Mouse (Mus musculus) heart, postnatal 4 days (tissue): ENCODE measurements around the gene Gm7030. TPM values are rescaled to one million over a fixed set of nuclear protein-coding genes. Genes with fewer than 3 reads are reported as not detected.
A peak's percentile ranks its signal among the peaks of the same experiment; 100 is the strongest.
"Not testable (repeated sequence)": the region's sequence is repeated elsewhere in the genome, so short reads cannot be mapped to it uniquely, and the experiment has no call there.

Source experiments
- DNase-seq: peaks from one replicate; pipeline ENCODE4 v3.0.0; 2021
- total RNA-seq, 2 experiments: library from RNA; stranded (reverse); gene quantifications; 2 replicates each; pipeline ENCODE4 v1.2.3; 2021

Gene Gm7030
- total RNA-seq: not detected

- not testable (repeated sequence) for DNase-seq
Observed at GRCm38 (mm10) chr17:36128968-36129817, at the start of gene Gm7030. Gm7030 (minus strand) TSS chr17:36129425.

DNA sequence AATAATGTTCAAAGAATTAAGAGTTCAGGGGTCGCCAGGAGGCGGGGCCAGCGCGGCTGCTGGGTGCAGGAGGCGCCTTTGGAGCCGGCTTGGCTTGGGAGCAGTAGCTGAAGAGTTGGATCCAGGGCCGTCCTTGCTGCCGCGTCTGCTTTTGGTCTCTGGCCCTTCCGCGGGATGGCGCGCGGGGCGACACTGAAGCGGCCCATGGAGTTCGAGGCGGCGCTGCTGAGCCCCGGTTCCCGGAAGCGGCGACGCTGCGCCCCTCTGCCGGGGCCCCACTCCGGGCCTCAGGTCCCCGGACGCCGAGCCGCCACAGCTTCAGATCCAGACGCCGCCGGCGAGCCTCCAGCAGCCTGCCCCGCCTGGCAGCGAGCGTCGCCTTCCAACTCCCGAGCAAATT, 49.7 kb upstream of the Gm7030 start:
- peak; percentile 11 for DNase-seq

DNA sequence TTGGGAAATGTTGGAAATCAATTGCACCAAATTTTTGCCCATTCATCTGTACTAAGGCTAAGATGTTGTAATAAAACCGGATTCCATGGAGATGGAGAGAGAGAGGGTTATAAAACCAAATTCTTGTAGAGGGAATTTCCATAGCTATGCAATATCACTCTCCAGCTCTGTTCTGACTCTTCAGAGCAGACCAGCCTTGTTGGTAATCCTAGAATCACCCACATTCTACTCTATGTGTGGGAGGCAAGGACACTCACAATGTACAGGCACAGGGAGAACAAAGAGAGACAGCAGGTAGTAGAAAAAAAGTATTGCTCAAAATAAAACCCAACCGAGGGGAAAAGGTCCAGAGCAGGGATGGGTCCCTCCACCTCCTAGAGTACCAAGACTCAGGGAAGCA, 46.9 kb upstream of the Gm7030 start:
- not testable (repeated sequence) for DNase-seq

DNA sequence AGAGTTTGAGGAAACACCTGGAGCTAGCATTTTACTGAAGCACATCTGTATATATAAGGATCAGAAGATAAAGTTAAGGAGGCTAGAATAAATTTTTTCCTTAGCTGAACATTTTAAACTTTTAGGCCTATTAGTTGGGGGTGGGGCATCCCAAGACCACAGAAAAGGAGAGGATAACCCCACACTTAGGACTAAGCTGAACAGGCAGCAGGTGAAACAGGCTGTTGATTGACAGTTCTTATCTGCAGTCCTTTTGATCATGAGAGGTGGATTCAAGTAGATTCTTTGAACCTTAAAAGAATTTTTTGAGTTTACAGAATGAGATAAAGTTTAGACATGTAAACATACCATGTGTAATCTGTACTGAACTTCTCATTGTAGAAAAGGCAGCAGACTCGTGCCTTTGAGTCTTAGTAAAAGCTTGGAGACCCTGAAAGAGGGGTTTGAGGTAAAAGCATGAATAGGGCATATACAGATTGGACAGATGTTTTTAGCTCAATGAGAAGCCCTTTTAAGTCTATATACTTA, 41.1 kb upstream of the Gm7030 start:
- DNase-seq: no peak

DNA sequence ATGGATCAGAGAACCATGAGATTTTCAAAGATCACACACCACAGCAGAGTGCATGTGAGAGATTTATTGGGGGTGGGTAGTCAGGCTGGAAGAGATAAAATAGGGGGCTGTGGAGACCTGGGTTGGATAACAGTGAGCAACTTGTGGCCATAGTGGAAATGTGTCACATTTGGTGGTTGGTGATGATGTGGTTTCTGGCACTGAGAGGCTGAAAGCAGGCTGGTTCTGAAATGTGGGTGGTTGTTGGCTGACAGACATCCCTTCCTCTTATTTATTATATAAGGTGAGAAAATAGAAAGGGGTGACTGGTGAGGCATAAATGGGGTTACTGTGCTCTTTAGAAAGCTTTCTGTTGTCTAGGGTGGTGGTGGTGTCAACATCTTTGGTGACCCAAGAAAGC, 40.5 kb upstream of the Gm7030 start:
- no peak for DNase-seq

- not testable (repeated sequence) for DNase-seq
Observed at GRCm38 (mm10) chr17:36169094-36169493, 39.9 kb upstream of the Gm7030 start.

DNA sequence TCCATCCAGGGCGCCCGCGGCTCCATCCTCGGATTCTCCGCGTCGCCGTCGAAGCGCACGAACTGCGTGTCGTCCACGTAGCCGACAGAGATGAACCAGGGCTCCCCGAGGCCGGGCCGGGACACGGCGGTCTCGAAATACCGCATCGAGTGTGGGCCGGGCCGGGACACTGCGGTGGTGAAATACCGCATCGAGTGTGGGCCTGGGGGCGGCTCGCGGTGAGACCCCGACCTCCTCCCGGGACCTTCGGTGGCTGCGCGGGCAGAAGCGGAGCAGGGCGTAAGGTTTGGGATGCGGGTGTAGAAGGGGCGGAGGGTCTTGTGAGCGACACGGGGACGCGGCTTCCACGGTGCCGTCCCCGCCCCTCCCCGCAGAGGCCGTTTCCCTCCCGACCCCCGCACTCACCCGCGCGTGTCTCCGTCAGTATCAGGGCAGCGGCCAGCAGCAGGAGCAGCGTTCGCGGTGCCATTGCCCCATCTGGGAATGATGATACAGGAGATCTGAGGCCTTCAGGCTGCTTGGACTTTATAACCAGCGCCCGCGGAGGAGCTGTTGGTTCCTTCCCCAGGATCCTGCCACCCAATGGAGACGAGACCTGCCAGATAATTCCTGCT, 38.9 kb upstream of the Gm7030 start, which contains the start of gene Gm8909:
Gene Gm8909, minus strand, starts transcription at position 499 of the 614 bp plus-strand sequence.
- DNase-seq: no peak

GRCm38 (mm10) chr17:36167306-36168038, 38.2 kb upstream of the Gm7030 start:
- DNase-seq: no peak

DNA sequence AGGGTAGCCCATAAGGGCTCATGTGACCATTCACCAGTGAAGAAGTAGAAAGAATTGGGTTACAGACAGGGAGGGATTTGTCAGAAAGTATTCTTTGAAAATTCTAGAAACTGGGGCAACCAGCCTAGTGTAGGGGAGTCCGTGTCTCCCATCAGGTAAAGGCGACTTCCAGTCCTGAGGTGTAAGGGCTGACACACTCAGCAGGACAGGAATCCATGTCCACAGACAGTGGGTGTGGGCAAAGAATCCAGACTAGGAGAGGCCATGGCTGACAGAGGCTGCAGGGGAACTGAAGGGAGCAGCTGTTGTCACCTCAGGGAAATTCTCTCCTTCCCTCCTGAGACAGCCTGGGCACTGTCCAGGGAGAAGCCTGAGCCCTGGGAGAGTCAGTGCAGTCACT, 37.7 kb upstream of the Gm7030 start:
- not testable (repeated sequence) for DNase-seq

DNA sequence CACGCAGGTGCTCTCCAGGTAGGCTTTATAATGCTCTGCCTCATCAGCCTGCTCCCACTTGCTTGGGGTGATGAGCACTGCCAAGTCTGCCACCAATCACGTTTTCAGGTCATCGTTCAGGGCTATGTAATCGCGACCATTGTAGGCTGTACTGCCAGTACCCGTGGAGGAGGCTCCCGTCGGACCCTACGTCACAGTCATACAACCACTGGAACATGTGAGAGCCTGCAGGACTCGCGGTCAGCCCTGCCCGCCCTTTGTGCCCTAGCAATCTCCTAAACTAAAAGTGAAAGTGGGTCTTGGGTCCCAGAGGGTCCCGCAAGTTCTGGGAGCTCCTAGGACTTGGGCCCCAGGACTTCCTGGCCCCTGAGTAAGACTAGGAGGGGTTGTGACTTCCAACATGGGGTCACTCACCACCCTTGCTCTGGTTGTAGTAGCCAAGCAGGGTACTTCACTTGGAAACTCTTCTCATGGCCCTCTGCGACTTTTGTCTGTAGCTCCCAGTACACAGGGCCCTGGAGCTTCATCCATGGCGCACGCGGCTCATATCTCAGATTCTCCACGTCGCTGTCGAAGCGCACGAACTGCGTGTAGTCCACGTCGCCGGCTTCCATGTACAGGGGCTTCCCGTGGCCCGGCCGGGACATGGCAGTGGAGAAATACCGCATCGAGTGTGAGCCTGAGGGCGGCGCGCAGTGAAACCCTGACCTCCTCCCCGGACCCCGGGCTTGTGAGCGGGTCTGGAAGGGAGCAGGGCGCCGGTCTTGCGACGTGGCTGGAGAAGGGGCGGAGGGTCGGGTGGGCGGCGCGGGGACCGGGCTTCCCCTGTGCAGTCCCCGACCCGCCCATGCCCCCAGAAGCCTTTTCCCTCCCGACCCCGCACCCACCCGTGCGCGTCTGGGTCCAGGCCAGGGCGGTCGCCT, 32.2 kb upstream of the Gm7030 start:
- no peak for DNase-seq

GRCm38 (mm10) chr17:36158264-36158663, 29.0 kb upstream of the Gm7030 start:
- DNase-seq: not testable (repeated sequence)

DNA sequence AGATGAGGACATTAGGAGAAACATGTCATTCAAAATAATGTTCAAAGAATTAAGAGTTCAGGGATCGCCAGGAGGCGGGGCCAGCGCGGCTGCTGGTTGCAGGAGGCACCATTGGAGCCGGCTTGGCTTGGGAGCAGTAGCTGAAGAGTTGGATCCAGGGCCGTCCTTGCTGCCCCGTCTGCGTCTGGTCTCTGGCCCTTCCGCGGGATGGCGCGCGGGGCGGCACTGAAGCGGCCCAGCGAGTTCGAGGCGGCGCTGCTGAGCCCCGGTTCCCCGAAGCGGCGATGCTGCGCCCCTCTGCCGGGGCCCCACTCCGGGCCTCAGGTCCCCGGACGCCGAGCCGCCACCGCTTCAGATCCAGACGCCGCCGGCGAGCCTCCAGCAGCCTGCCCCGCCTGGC, 28.6 kb upstream of the Gm7030 start:
- not testable (repeated sequence) for DNase-seq

GRCm38 (mm10) chr17:36154271-36155149, 25.3 kb upstream of the Gm7030 start:
- DNase-seq: no peak

GRCm38 (mm10) chr17:36151200-36151599, 22.0 kb upstream of the Gm7030 start:
- DNase-seq: not testable (repeated sequence)

- not testable (repeated sequence) for DNase-seq
Observed at GRCm38 (mm10) chr17:36148468-36148867, 19.2 kb upstream of the Gm7030 start.

DNA sequence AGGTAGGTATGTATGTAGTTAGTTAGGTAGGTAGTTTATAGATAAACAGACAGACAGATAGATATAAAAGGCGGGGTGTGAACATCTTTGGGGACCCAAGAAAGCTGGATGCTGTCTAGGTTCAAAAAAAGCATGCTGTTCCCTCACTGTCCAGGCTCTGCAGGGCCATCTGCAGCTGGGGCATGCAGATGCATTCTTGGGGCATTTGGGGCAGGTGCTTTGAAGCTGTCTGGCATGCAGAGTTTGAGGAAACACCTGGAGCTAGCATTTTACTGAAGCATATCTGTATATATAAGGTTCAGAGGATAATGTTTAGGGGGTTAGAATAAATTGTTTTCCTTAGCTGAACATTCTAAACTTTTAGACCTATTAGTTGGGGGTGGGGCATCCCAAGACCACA, 17.7 kb upstream of the Gm7030 start:
- not testable (repeated sequence) for DNase-seq

DNA sequence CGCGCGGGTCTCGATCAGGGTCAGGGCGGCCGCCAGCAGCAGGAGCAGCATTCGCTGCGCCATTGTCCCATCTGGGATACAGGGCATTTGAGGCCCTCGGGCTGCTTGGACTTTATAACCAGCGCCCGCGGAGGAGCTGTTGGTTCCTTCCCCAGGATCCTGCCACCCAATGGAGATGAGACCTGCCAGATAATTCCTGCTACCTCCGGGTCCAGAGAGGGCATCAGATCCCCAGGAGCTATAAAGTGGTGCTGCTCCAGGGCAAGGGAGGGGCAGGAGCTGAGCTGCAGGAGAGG, 16.6 kb upstream of the Gm7030 start:
- DNase-seq: not testable (repeated sequence)

GRCm38 (mm10) chr17:36145111-36145860, 16.1 kb upstream of the Gm7030 start:
- DNase-seq: no peak

GRCm38 (mm10) chr17:36136299-36136848, 7.1 kb upstream of the Gm7030 start:
- DNase-seq: not testable (repeated sequence)
